Mouse (Mus musculus) lung, postnatal 0 days (tissue): ENCODE measurements around the gene Nkiras1.

Experiments
- CTCF ChIP-seq: IDR thresholded peaks from 2 replicates; pipeline ENCODE4 v1.5.1; 2016; ENCODE audit warnings: antibody characterized with exemption, mild to moderate bottlenecking
- EP300 ChIP-seq: IDR thresholded peaks from 2 replicates; pipeline ENCODE4 v1.6.1; 2016; ENCODE audit warnings: antibody characterized with exemption, mild to moderate bottlenecking, control low read depth

GRCm38 (mm10) chr14:18297441-18297840, 26.5 kb downstream of the Nkiras1 start:
- TF ChIP-seq EP300 = no peak
- no peak for TF ChIP-seq CTCF
